Mouse (Mus musculus) neural tube, embryonic 10.5 days (tissue): ENCODE data around the gene 1700021F05Rik.

Experiments
- DNase-seq: peaks from one replicate; pipeline ENCODE4 v3.0.0-alpha.2; 2017; ENCODE audit warnings: low spot score; ENCODE audit errors: extremely low spot score

Gene 1700021F05Rik

GRCm38 (mm10) chr10:43540442-43541152, at the start of gene 1700021F05Rik:
Gene 1700021F05Rik, minus strand, starts transcription at chr10:43540994.
- DNase-seq, result peak; percentile 97

GRCm38 (mm10) chr10:43588470-43589177, 47.8 kb upstream of the 1700021F05Rik start:
- no peak for DNase-seq

GRCm38 (mm10) chr10:43584538-43584937, 43.7 kb upstream of the 1700021F05Rik start:
- no peak for DNase-seq

GRCm38 (mm10) chr10:43581260-43581659, 40.5 kb upstream of the 1700021F05Rik start:
- no peak for DNase-seq

- DNase-seq, result peak; percentile 84
Measured at GRCm38 (mm10) chr10:43580649-43581078, 39.9 kb upstream of the 1700021F05Rik start.

- DNase-seq, result peak; percentile 80
Measured at GRCm38 (mm10) chr10:43579381-43580261, 38.8 kb upstream of the 1700021F05Rik start.

- DNase-seq, result peak; percentile 94
Measured at GRCm38 (mm10) chr10:43578754-43579380, 38.1 kb upstream of the 1700021F05Rik start.

- DNase-seq, result peak; percentile 89
Measured at GRCm38 (mm10) chr10:43578366-43578753, 37.6 kb upstream of the 1700021F05Rik start.

GRCm38 (mm10) chr10:43577997-43578331, 37.2 kb upstream of the 1700021F05Rik start, which contains the start of gene Cd24a:
Gene Cd24a, plus strand, starts transcription at chr10:43578284.
- no peak for DNase-seq

GRCm38 (mm10) chr10:43577299-43577996, 36.7 kb upstream of the 1700021F05Rik start:
- peak; percentile 56 for DNase-seq

- peak; percentile 84 for DNase-seq
Measured at GRCm38 (mm10) chr10:43574956-43575355, 34.2 kb upstream of the 1700021F05Rik start.

GRCm38 (mm10) chr10:43574352-43574751, 33.6 kb upstream of the 1700021F05Rik start:
- DNase-seq, result no peak

- no peak for DNase-seq
Measured at GRCm38 (mm10) chr10:43561311-43561710, 20.5 kb upstream of the 1700021F05Rik start.

- DNase-seq, result no peak
Measured at GRCm38 (mm10) chr10:43560765-43561164, 20.0 kb upstream of the 1700021F05Rik start.

GRCm38 (mm10) chr10:43559313-43559712, 18.5 kb upstream of the 1700021F05Rik start:
- DNase-seq, result no peak

- no peak for DNase-seq
Measured at GRCm38 (mm10) chr10:43557630-43558165, 16.9 kb upstream of the 1700021F05Rik start.

- no peak for DNase-seq
Measured at GRCm38 (mm10) chr10:43551388-43551787, 10.6 kb upstream of the 1700021F05Rik start.

GRCm38 (mm10) chr10:43550923-43551322, 10.1 kb upstream of the 1700021F05Rik start:
- DNase-seq, result no peak

- no peak for DNase-seq
Measured at GRCm38 (mm10) chr10:43549411-43549810, 8.6 kb upstream of the 1700021F05Rik start.

GRCm38 (mm10) chr10:43541153-43541544, 355 bp upstream of the 1700021F05Rik start:
- no peak for DNase-seq
